Mouse (Mus musculus) heart, adult 9 months (tissue): ENCODE results near the gene Sco1.
"Not testable (repeated sequence)": the region's sequence is repeated elsewhere in the genome, so short reads cannot be mapped to it uniquely, and the experiment has no call there.

ENCODE experiments used
- DNase-seq, 2 experiments: peaks; one replicate each; pipeline ENCODE4 v3.0.0; 2022; ENCODE audit warnings: low spot score in 2 of 2

The Sco1 gene

GRCm38 (mm10) chr11:67052321-67052952, at the start of gene Sco1, which contains the start of gene Adprm:
TSS of gene Sco1 (plus strand) at chr11:67052670.
TSS of gene Adprm (minus strand) at chr11:67052594.
- DNase-seq: peak; percentile 92

- DNase-seq: no peak
Observed at GRCm38 (mm10) chr11:67002911-67003310, 49.6 kb upstream of the Sco1 start.

- no peak for DNase-seq
Observed at GRCm38 (mm10) chr11:67007961-67008360, 44.5 kb upstream of the Sco1 start.

- DNase-seq: no peak
Observed at GRCm38 (mm10) chr11:67008528-67008927, 43.9 kb upstream of the Sco1 start.

GRCm38 (mm10) chr11:67010430-67010829, 42.0 kb upstream of the Sco1 start:
- DNase-seq: no peak

GRCm38 (mm10) chr11:67011635-67012034, 40.8 kb upstream of the Sco1 start:
- no peak for DNase-seq

GRCm38 (mm10) chr11:67017801-67018591, 34.5 kb upstream of the Sco1 start:
- DNase-seq: peak; percentile 31 to 60

GRCm38 (mm10) chr11:67019711-67020475, 32.6 kb upstream of the Sco1 start:
- no peak for DNase-seq

GRCm38 (mm10) chr11:67020948-67021347, 31.5 kb upstream of the Sco1 start:
- DNase-seq: peak; percentile 34 to 57

- no peak for DNase-seq
Observed at GRCm38 (mm10) chr11:67022354-67023115, 29.9 kb upstream of the Sco1 start.

- DNase-seq: not testable (repeated sequence)
Observed at GRCm38 (mm10) chr11:67023191-67023590, 29.3 kb upstream of the Sco1 start.

GRCm38 (mm10) chr11:67023802-67024340, 28.6 kb upstream of the Sco1 start:
- DNase-seq: no peak

GRCm38 (mm10) chr11:67024867-67025477, 27.5 kb upstream of the Sco1 start, which contains the start of gene Tmem220:
TSS of gene Tmem220 (plus strand) at chr11:67025154.
- DNase-seq: peak; percentile 90 to 91

GRCm38 (mm10) chr11:67030904-67031602, 21.4 kb upstream of the Sco1 start:
- DNase-seq: no peak

GRCm38 (mm10) chr11:67031603-67031915, 20.9 kb upstream of the Sco1 start:
- DNase-seq: no peak

- no peak for DNase-seq
Observed at GRCm38 (mm10) chr11:67034775-67035485, 17.5 kb upstream of the Sco1 start.

- DNase-seq: no peak
Observed at GRCm38 (mm10) chr11:67036229-67036628, 16.2 kb upstream of the Sco1 start.

- no peak for DNase-seq
Observed at GRCm38 (mm10) chr11:67036892-67037291, 15.6 kb upstream of the Sco1 start.

- no peak for DNase-seq
Observed at GRCm38 (mm10) chr11:67039799-67040198, 12.7 kb upstream of the Sco1 start.

GRCm38 (mm10) chr11:67040483-67040882, 12.0 kb upstream of the Sco1 start:
- DNase-seq: no peak
